Mouse (Mus musculus) heart, embryonic 14.5 days (tissue): ENCODE measurements around the gene Hmga1b. TPM values are rescaled to one million over a fixed set of nuclear protein-coding genes. Genes with fewer than 3 reads are reported as not detected.

Experiments used
- polyA plus RNA-seq: library from polyadenylated mRNA; unstranded; fragments of >200 nt; fragmentation: Nextera tagmentation; extraction: Ambion mirVana; gene quantifications from 2 replicates; pipeline ENCODE4 v1.2.1, GENCODE M21; 2014

Gene Hmga1b
- polyA plus RNA-seq, 1 experiment from 2014 or later, result 2.9 TPM

Other genes with a start within 250 kb of the Hmga1b start
- 2.3 and 2.5 TPM in 2 replicates for gene Gcgr, start 232.1 kb upstream of the Hmga1b start, polyA plus RNA-seq
- gene Mcrip1, start 213.1 kb upstream of the Hmga1b start, polyA plus RNA-seq, result 153 and 158 TPM in 2 replicates
- gene Ppp1r27, start 211.7 kb upstream of the Hmga1b start, polyA plus RNA-seq, result not detected in 2 replicates
- 431 and 451 TPM in 2 replicates for gene P4hb, start 189.5 kb upstream of the Hmga1b start, polyA plus RNA-seq
- gene Arhgdia, start 181.2 kb upstream of the Hmga1b start, polyA plus RNA-seq, result 360 and 367 TPM in 2 replicates
- 251 and 254 TPM in 2 replicates for gene Alyref, start 164.4 kb upstream of the Hmga1b start, polyA plus RNA-seq
- 223 and 251 TPM in 2 replicates for gene Anapc11, start 164.4 kb upstream of the Hmga1b start, polyA plus RNA-seq
- 17.5 and 18.9 TPM in 2 replicates for gene Npb, start 154.3 kb upstream of the Hmga1b start, polyA plus RNA-seq
- 72.0 and 73.2 TPM in 2 replicates for gene Pcyt2, start 144.9 kb upstream of the Hmga1b start, polyA plus RNA-seq
- 17.6 and 18.5 TPM in 2 replicates for gene Sirt7, start 137.6 kb upstream of the Hmga1b start, polyA plus RNA-seq
- gene Mafg, start 129.2 kb upstream of the Hmga1b start, polyA plus RNA-seq, result 16.6 and 18.1 TPM in 2 replicates
- gene Pycr1, start 119.0 kb upstream of the Hmga1b start, polyA plus RNA-seq, result 17.1 and 22.3 TPM in 2 replicates
- 19.4 and 19.5 TPM in 2 replicates for gene Myadml2, start 114.6 kb upstream of the Hmga1b start, polyA plus RNA-seq
- 1.1 and 1.6 TPM in 2 replicates for gene Notum, start 101.6 kb upstream of the Hmga1b start, polyA plus RNA-seq
- gene Aspscr1, start 89.8 kb upstream of the Hmga1b start, polyA plus RNA-seq, result 96.6 and 106 TPM in 2 replicates
- 109 and 135 TPM in 2 replicates for gene Cenpx, start 49.1 kb upstream of the Hmga1b start, polyA plus RNA-seq
- 16.9 and 23.7 TPM in 2 replicates for gene Lrrc45, start 48.9 kb upstream of the Hmga1b start, polyA plus RNA-seq
- 0.69 and 1.9 TPM in 2 replicates for gene Rac3, start 41.3 kb upstream of the Hmga1b start, polyA plus RNA-seq
- 7.7 and 11.9 TPM in 2 replicates for gene Dcxr, start 35.5 kb upstream of the Hmga1b start, polyA plus RNA-seq
- gene Cbr2, start 30.7 kb upstream of the Hmga1b start, polyA plus RNA-seq, result 1.7 and 4.7 TPM in 2 replicates
- 16.0 and 16.7 TPM in 2 replicates for gene Rfng, start 21.4 kb downstream of the Hmga1b start, polyA plus RNA-seq
- 138 and 151 TPM in 2 replicates for gene Gps1, start 21.5 kb downstream of the Hmga1b start, polyA plus RNA-seq
- gene Dus1l, start 33.6 kb downstream of the Hmga1b start, polyA plus RNA-seq, result 43.6 and 44.5 TPM in 2 replicates
- gene Fasn, start 61.8 kb downstream of the Hmga1b start, polyA plus RNA-seq, result 29.6 and 32.0 TPM in 2 replicates
- 4.2 and 4.8 TPM in 2 replicates for gene Ccdc57, start 170.1 kb downstream of the Hmga1b start, polyA plus RNA-seq
- 82.5 and 111 TPM in 2 replicates for gene Slc16a3, start 185.7 kb downstream of the Hmga1b start, polyA plus RNA-seq
- gene Csnk1d, start 228.5 kb downstream of the Hmga1b start, polyA plus RNA-seq, result 45.1 and 45.6 TPM in 2 replicates